Mouse (Mus musculus) liver, embryonic 11.5 days (tissue): ENCODE data around the gene Tmem211. TPM values are rescaled to one million over a fixed set of nuclear protein-coding genes. Genes with fewer than 3 reads are reported as not detected.

Source experiments
- ATAC-seq: fragments of 200-750 bp; cut with Nextera tagmentation; replicated peaks from 2 replicates; pipeline ENCODE4 v1.8.0; 2017; ENCODE audit warnings: moderate number of reproducible peaks, mild to moderate bottlenecking, moderate TSS enrichment, moderate library complexity; ENCODE audit not compliant: low FRiP score
- DNase-seq: peaks from one replicate; pipeline ENCODE4 v3.0.0-alpha.2; 2017; ENCODE audit warnings: low spot score
- H3K27ac ChIP-seq: fragments of 300-500 bp; sonication (generic); 2 replicates; pipeline ENCODE4 v1.5.1; 2014; ENCODE audit warnings: mild to moderate bottlenecking, low read depth, low read length, control low read depth
- H3K27me3 ChIP-seq: fragments of 300-500 bp; sonication (generic); replicated peaks from 2 replicates; pipeline ENCODE4 v1.6.1; 2014; ENCODE audit warnings: low read length, mixed read lengths; ENCODE audit not compliant: control insufficient read depth, insufficient read depth
- H3K36me3 ChIP-seq: fragments of 300-500 bp; sonication (generic); 2 replicates; pipeline ENCODE4 v1.6.1; 2014; ENCODE audit warnings: mild to moderate bottlenecking, low read length, moderate library complexity, mixed read lengths; ENCODE audit not compliant: control insufficient read depth, insufficient read depth
- H3K4me1 ChIP-seq: fragments of 300-500 bp; sonication (generic); replicated peaks from 2 replicates; pipeline ENCODE4 v1.6.1; 2014; ENCODE audit warnings: low read length, mixed read lengths; ENCODE audit not compliant: control insufficient read depth, insufficient read depth
- H3K4me2 ChIP-seq: fragments of 300-500 bp; sonication (generic); 2 replicates; pipeline ENCODE4 v1.6.1; 2014; ENCODE audit warnings: mild to moderate bottlenecking, control low read depth, moderate library complexity
- H3K4me3 ChIP-seq: fragments of 300-500 bp; sonication (generic); 2 replicates; pipeline ENCODE4 v1.5.1; 2014; ENCODE audit warnings: low read depth, low read length, control low read depth
- H3K9ac ChIP-seq: fragments of 300-500 bp; sonication (generic); 2 replicates; pipeline ENCODE4 v1.6.1; 2014; ENCODE audit warnings: low read depth, low read length, control low read depth
- H3K9me3 ChIP-seq: fragments of 300-500 bp; sonication (generic); 2 replicates; pipeline ENCODE4 v1.6.1; 2016; ENCODE audit warnings: low read length, inconsistent platforms, mixed read lengths; ENCODE audit not compliant: control insufficient read depth
- WGBS: fragments of 180-500 bp; shearing (Covaris S2); extraction: QIAGEN DNeasy Blood & Tissue Kit; methylation state at CpG from one replicate; pipeline ENCODE4 v1.1.7; 2014; 5-methylcytosine and 5-hydroxymethylcytosine counted together
- polyA plus RNA-seq: library from polyadenylated mRNA; unstranded; fragments of >200 nt; fragmentation: Nextera tagmentation; extraction: Ambion mirVana; gene quantifications from 2 replicates; pipeline ENCODE4 v1.2.1, GENCODE M21; 2014

Gene Tmem211
- polyA plus RNA-seq, 1 experiment from 2014 or later: not detected

GRCm38 (mm10) chr5:113225271-113225670 is 1.4 kb upstream of the Tmem211 start:
- Histone ChIP-seq H3K4me1 (peaks cover 12% of the 10 kb centered on the region), H3K27ac (no peak overlapping the region), H3K27me3 (peaks cover 12% of the 10 kb centered on the region), H3K4me2 (no peak overlapping the region), H3K9me3 (no peaks in the 10 kb centered on the region), H3K4me3 (no peak overlapping the region), H3K36me3 (no peaks in the 10 kb centered on the region), H3K9ac (no peak overlapping the region)
- no peak for ATAC-seq
- WGBS: 18% methylated on average over 10 of the region's 10 CpGs
- no peak for DNase-seq

GRCm38 (mm10) chr5:113225686-113226435 is 848 bp upstream of the Tmem211 start:
- Histone ChIP-seq H3K27ac (no peak overlapping the region; the same call in 1 of the 2 replicates), H3K4me2 (peak overlapping the region; percentile 41), H3K36me3 (no peaks in the 10 kb centered on the region), H3K4me3 (no peak overlapping the region), H3K9ac (no peak overlapping the region), H3K27me3 (peaks cover 7% of the 10 kb centered on the region; the same call in 1 of the 2 replicates), H3K4me1 (peaks cover 8% of the 10 kb centered on the region; the same call in 1 of the 2 replicates), H3K9me3 (no peaks in the 10 kb centered on the region)
- no peak for ATAC-seq
- WGBS: 16% methylated on average over 25 of the region's 25 CpGs
- DNase-seq: no peak

- ATAC-seq (no peak), DNase-seq (no peak)
- Histone ChIP-seq H3K36me3 (no peaks in the 10 kb centered on the region), H3K27ac (no peak overlapping the region), H3K4me2 (no peak overlapping the region), H3K9me3 (no peaks in the 10 kb centered on the region), H3K9ac (no peak overlapping the region), H3K4me3 (no peak overlapping the region), H3K4me1 (peaks cover 7% of the 10 kb centered on the region; the same call in 1 of the 2 replicates), H3K27me3 (0 out of 2 replicates have a peak, but pooled peaks cover 6% of the 10 kb centered on the region)
- WGBS: 73% methylated on average over 5 of the region's 5 CpGs
These were observed 3.5 kb downstream of the Tmem211 start for GRCm38 (mm10) chr5:113230196-113230595.

DNA sequence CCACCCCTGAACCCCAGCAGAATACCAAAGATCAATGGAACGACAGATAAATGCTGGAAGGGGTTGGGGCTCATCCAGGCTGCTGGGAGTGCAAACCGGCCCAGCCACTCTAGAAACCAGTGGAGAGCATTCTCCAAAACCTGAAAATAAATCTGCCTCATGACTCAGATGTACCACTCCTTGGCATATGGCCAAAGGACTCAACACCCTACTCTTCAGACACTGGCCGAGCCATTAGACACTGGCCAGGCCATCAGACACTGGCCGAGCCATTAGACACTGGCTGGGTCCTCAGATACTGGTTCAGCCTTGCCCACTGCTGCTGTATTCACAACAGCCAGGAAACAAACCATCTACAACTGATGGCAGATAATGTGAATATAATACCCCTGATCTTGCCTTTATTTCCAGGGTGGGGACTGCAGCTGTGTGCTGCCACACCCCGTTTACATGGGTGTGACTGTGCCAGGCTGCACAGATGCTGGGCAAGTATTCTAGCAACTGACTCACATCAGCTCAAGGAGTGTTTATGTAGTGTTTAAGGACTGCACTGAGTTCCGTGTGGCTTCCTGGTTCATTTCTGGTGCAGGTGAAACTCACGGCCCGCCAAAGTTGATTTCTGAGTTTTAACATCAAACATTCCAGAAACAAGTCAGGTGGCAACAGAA is 22.7 kb downstream of the Tmem211 start:
- ATAC-seq: no peak
- no peak overlapping the region for H3K4me3 ChIP-seq
- no peaks in the 10 kb centered on the region for H3K4me1 ChIP-seq
- no peaks in the 10 kb centered on the region for H3K36me3 ChIP-seq
- no peaks in the 10 kb centered on the region for H3K9me3 ChIP-seq
- H3K27ac ChIP-seq: no peak overlapping the region
- 82% methylated on average over 8 of the region's 8 CpGs for WGBS
- no peak overlapping the region for H3K9ac ChIP-seq
- DNase-seq: no peak
- H3K27me3 ChIP-seq: no peaks in the 10 kb centered on the region
- H3K4me2 ChIP-seq: no peak overlapping the region

- 85% methylated on average over 11 of the region's 11 CpGs for WGBS
- Histone ChIP-seq H3K27me3 (no peaks in the 10 kb centered on the region), H3K27ac (no peak overlapping the region)
These were observed 24.1 kb downstream of the Tmem211 start for GRCm38 (mm10) chr5:113250806-113251205.

GRCm38 (mm10) chr5:113265637-113266036 is 38.9 kb downstream of the Tmem211 start:
- no peak overlapping the region for H3K4me2 ChIP-seq
- H3K4me3 ChIP-seq: no peak overlapping the region
- H3K4me1 ChIP-seq: no peaks in the 10 kb centered on the region
- no peaks in the 10 kb centered on the region for H3K27me3 ChIP-seq
- no peak for ATAC-seq
- 0 out of 2 replicates have a peak, but pooled peaks cover 2% of the 10 kb centered on the region for H3K36me3 ChIP-seq
- no peaks in the 10 kb centered on the region for H3K9me3 ChIP-seq
- H3K27ac ChIP-seq: no peak overlapping the region
- 74% methylated on average over 8 of the region's 8 CpGs for WGBS
- no peak for DNase-seq
- no peak overlapping the region for H3K9ac ChIP-seq

More at GRCm38 (mm10) chr5:113250806-113251205, 24.1 kb downstream of the Tmem211 start:
- H3K9ac ChIP-seq: no peak overlapping the region
- no peaks in the 10 kb centered on the region for H3K4me1 ChIP-seq
- DNase-seq (no peak), ATAC-seq (no peak)
- H3K36me3 ChIP-seq: no peaks in the 10 kb centered on the region
- no peak overlapping the region for H3K4me2 ChIP-seq
- H3K4me3 ChIP-seq: no peak overlapping the region
- no peaks in the 10 kb centered on the region for H3K9me3 ChIP-seq

DNA sequence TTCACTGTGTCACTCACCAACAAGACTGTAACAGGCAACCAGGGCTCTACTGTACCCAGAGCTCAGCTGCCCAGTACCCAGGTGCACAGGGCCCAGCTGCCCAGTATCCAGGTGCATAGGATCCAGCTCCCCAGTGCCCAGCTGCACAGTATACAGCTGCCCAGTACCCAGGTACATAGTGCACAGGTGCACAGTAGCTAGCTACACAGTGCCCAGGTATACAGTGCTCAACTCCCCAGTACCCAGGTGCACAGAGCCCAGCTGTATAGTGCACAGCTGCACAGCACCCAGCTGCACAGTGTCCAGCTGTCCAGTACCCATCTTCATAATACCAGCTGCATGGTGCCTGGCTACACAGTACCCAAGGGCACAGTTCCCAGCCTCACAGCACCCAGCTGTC is 41.5 kb downstream of the Tmem211 start:
- H3K9me3 ChIP-seq: no peaks in the 10 kb centered on the region
- H3K27me3 ChIP-seq: no peaks in the 10 kb centered on the region
- H3K27ac ChIP-seq: no peak overlapping the region
- DNase-seq (no peak), ATAC-seq (no peak; the same call in 1 of the 2 replicates)
- 0 out of 2 replicates have a peak, but pooled peaks cover 2% of the 10 kb centered on the region for H3K36me3 ChIP-seq
- no peak overlapping the region for H3K9ac ChIP-seq
- no peak overlapping the region for H3K4me2 ChIP-seq
- H3K4me3 ChIP-seq: no peak overlapping the region
- H3K4me1 ChIP-seq: no peaks in the 10 kb centered on the region

DNA sequence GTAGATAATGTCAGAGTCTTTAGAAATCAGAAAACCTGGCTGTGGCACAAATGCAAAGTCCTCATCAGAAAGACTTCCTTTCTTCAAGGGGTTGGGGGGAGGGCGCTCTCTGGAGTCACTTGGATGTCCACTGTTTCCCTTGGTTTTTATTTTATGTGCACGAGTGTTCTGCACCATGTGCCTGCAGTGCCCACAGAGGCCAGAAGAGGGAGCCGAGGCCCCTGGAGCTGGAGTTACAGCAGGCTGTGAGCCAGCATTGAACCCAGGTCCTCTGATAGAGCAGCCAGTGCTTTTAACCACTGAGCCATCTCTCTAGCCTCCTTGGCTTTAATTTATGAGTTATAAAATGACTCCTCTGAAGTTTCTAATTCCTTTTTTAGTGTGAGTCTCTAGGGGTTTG is 43.3 kb downstream of the Tmem211 start:
- Histone ChIP-seq H3K4me1 (no peaks in the 10 kb centered on the region), H3K4me2 (no peak overlapping the region), H3K27me3 (no peaks in the 10 kb centered on the region), H3K36me3 (0 out of 2 replicates have a peak, but pooled peaks cover under 1% of the 10 kb centered on the region), H3K27ac (no peak overlapping the region), H3K4me3 (no peak overlapping the region), H3K9me3 (no peaks in the 10 kb centered on the region), H3K9ac (no peak overlapping the region)
- DNase-seq (no peak), ATAC-seq (no peak)
- WGBS: 63% methylated on average over 3 of the region's 3 CpGs
